Mouse (Mus musculus): Measurements from ENCODE around the gene Sec61a1.

The Sec61a1 gene

GRCm38 (mm10) chr6:88516667-88517066 lies 2.0 kb downstream of the Sec61a1 start:
- DNase-seq (ENCODE audit: low spot score): no peak

GRCm38 (mm10) chr6:88515971-88516370 lies 2.7 kb downstream of the Sec61a1 start:
- DNase-seq (ENCODE audit: low spot score): no peak

GRCm38 (mm10) chr6:88514546-88514945 lies 4.2 kb downstream of the Sec61a1 start:
- no peak for DNase-seq (ENCODE audit: low spot score)

- DNase-seq (ENCODE audit: low spot score): no peak
These were observed 4.7 kb downstream of the Sec61a1 start for GRCm38 (mm10) chr6:88513984-88514383.

GRCm38 (mm10) chr6:88503044-88503443 lies 15.7 kb downstream of the Sec61a1 start:
- no peak for DNase-seq (ENCODE audit: low spot score)

- peak; percentile 66 for DNase-seq (ENCODE audit: low spot score)
These were observed 16.4 kb downstream of the Sec61a1 start for GRCm38 (mm10) chr6:88502030-88502970.

- DNase-seq (ENCODE audit: low spot score): peak; percentile 23
These were observed 18.3 kb downstream of the Sec61a1 start for GRCm38 (mm10) chr6:88500405-88500767.

- DNase-seq (ENCODE audit: low spot score): peak; percentile 47
These were observed 19.0 kb downstream of the Sec61a1 start for GRCm38 (mm10) chr6:88499481-88500404.

GRCm38 (mm10) chr6:88493712-88494111 lies 25.0 kb downstream of the Sec61a1 start:
- DNase-seq (ENCODE audit: low spot score): no peak

GRCm38 (mm10) chr6:88490629-88491354 lies 27.9 kb downstream of the Sec61a1 start:
- no peak for DNase-seq (ENCODE audit: low spot score)

GRCm38 (mm10) chr6:88489834-88490233 lies 28.9 kb downstream of the Sec61a1 start:
- DNase-seq (ENCODE audit: low spot score): no peak

GRCm38 (mm10) chr6:88489026-88489425 lies 29.7 kb downstream of the Sec61a1 start:
- DNase-seq (ENCODE audit: low spot score): no peak

- no peak for DNase-seq (ENCODE audit: low spot score)
These were observed 31.8 kb downstream of the Sec61a1 start for GRCm38 (mm10) chr6:88486893-88487292.

- no peak for DNase-seq (ENCODE audit: low spot score)
These were observed 33.3 kb downstream of the Sec61a1 start for GRCm38 (mm10) chr6:88485378-88485777.

- DNase-seq (ENCODE audit: low spot score): no peak
These were observed 34.8 kb downstream of the Sec61a1 start for GRCm38 (mm10) chr6:88483913-88484312.

GRCm38 (mm10) chr6:88483111-88483510 lies 35.6 kb downstream of the Sec61a1 start:
- no peak for DNase-seq (ENCODE audit: low spot score)

- DNase-seq (ENCODE audit: low spot score): no peak
These were observed 38.3 kb downstream of the Sec61a1 start for GRCm38 (mm10) chr6:88480421-88480820.

- no peak for DNase-seq (ENCODE audit: low spot score)
These were observed 48.8 kb downstream of the Sec61a1 start for GRCm38 (mm10) chr6:88469878-88470277.

GRCm38 (mm10) chr6:88465181-88465920 lies 53.4 kb downstream of the Sec61a1 start, which contains the start of gene Ruvbl1:
Gene Ruvbl1 (plus strand): TSS chr6:88465409.
- peak; percentile 94 for DNase-seq (ENCODE audit: low spot score)

GRCm38 (mm10) chr6:88454545-88454944 lies 64.2 kb downstream of the Sec61a1 start:
- no peak for DNase-seq (ENCODE audit: low spot score)

Data from c-Kit-positive CD71-positive TER-119-positive erythroid progenitor cells, embryonic 14.5 days (primary cell).